Mouse (Mus musculus) inflammation-experienced regulatory T-cells, adult 6 months (primary cell): ENCODE measurements around the gene Ahcyl1. TPM values are rescaled to one million over a fixed set of nuclear protein-coding genes. Genes with fewer than 3 reads are reported as not detected.
"Not testable (repeated sequence)": the region's sequence is repeated elsewhere in the genome, so short reads cannot be mapped to it uniquely, and the experiment has no call there.

Experiments used
- ATAC-seq: one replicate; pipeline ENCODE4 v1.8.0; 2017
- polyA plus RNA-seq, 3 experiments: library from polyadenylated mRNA; unstranded; fragments of 100-300 nt; shearing (Covaris generic); gene quantifications; one replicate each; pipeline ENCODE4 v1.2.1; 2017

The Ahcyl1 gene
- 10 to 100 TPM; 17.5 to 22.8 (median 19.6) TPM for polyA plus RNA-seq

DNA sequence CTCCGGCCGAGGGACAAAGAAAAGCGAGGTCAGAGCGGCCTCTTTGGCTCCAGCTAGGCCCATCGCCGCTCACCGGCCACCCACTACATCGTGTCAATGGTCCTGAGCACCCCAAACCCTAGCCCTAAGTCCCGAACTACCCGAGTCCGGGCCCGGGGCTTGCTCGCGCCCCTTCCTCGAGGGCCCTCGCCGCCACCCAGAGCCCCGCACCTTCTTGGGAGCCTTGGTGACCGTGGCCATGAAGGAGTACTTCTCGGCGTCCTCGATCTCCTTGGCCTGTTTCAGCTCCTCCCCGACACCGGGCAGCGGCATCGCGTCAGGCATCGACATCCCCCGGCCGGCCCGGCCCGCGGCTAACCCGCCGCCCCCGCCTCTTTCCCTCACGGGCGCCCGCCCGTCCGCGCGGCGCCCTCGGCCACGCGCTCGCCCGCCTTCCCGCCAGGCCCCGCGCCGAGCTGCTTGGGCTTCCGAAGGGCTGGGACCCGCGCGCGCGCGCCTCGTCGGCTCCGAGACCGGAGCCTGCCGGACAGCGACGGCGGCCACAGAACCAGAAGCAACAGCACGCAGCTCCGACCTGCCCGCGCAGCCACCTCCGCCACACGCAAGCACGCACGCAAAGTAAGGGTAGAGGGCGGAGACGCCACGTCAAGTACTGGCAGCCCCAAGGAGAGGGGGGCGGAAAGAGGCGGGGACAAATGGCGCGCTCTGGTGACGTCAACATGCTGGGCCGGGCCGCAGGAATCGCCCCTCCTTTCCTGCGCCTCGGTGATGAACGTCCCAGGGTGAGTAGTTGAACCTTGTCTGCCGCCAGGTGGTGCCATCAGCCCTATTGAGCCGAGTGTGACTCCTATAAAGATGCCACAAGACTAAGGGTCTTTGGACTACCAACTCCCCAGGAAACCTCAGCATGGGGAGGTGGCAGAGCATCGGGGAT is at the start of gene Ahcyl1:
Ahcyl1 (minus strand) TSS at position 613 of the 934 bp plus-strand sequence.
- ATAC-seq, result peak; percentile 96

DNA sequence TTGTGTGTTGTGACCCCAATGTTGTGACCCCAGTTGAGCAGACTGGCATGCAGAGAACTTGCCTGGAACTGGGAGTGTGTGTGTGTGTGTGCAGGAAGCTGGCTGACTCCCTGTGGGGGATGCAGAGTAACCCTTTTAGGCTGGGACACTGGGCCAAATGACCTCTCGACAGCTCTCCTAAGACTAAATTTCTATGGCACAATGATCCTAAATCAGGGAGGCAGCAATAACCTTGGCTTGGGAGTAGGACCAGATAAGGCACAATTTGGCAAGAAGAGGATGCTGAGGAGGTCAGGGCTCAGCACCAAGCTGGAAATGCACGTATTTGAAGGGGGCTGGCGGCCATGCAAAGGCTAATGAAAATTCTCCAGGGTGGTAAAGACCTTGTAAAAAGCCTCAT is 49.7 kb upstream of the Ahcyl1 start:
- no peak for ATAC-seq

DNA sequence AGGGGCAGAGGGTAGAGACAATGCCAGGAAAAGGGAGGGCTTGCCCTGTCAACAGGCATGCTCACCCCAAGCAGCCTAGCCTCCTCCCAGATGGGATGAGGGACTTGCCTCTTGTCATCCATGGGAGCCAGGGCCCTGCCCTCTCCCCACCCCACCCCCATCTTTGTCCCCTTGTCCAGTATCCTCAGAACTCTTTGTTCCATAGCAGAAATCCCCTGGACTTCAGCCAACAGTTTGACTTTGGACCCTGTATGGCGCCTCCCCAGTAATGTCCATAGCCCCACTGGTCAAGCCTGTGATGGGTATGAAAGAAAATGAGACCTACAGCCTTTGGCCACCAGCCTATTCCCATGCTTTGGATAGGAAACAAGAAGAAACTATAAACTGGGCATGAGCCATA is 47.3 kb upstream of the Ahcyl1 start:
- ATAC-seq, result no peak

DNA sequence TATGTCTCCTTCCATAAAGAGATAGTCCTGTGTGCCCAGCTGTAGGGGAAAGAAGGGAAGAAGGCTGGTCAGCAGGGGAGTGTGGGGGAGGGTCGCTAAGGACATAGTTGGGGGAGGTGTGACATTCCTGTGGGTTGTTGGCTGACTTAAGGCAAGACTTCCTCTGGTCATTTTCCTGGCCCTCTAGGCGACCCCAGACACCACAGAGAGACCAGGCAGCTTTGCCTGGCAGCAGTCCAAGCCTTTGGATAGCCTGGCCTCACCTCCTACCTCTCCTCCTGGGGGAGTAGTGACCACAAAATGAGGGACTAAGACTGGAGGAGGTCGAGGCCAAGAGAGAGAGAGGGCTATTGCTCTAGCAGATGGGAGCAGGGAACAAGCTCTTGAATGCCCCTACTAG is 46.7 kb upstream of the Ahcyl1 start:
- no peak for ATAC-seq

DNA sequence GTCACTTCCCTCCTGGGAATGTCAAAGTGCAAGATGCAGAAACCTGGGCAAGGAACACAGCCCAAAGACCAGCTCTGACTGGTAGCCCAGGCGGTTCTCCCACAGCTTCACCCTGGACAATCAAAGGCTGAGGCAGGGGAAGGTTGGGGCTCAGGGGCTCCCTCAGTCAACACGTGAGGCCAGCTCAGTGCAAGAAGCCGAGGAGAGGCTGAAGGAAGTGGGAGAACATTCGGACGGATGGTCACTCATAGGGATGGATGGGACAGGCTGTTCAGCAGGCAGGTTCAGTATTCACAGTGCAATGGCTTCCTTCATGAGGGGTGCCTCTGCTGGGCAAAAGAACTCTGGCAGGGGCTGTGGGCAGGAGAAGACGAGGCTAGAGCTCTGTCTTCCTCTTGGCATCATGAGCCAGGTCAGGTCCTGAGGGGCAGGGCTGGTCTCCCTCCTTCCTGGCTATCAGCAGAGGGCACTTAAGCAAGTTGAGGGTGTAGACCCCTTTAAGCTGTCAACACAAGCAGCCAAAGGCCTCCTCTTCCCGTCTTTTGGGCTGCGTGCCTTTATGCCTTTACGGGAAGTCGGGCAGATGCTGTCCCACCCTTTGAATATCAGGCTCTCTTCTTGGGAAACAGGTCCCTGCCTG is 45.8 kb upstream of the Ahcyl1 start:
- ATAC-seq, result no peak

DNA sequence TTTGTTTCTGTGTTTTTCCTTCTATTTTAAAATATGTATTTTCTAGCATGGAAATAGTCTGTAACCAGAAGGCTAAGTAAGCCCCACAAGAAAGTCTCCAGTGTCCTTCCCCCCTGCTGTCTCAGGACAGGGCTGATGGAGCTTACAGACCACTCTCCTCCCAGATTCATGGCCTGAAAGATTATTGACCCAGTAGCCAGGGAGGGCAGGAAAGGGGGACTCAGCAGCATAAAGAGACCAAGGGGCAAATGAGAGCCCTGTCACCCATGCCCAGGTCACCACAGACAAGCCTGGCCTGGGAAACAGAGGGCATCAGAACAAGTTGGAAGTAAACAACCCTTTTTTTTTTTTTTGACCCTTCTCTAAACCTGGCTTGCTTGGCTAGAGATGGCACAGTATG is 45.0 kb upstream of the Ahcyl1 start:
- ATAC-seq, result no peak

DNA sequence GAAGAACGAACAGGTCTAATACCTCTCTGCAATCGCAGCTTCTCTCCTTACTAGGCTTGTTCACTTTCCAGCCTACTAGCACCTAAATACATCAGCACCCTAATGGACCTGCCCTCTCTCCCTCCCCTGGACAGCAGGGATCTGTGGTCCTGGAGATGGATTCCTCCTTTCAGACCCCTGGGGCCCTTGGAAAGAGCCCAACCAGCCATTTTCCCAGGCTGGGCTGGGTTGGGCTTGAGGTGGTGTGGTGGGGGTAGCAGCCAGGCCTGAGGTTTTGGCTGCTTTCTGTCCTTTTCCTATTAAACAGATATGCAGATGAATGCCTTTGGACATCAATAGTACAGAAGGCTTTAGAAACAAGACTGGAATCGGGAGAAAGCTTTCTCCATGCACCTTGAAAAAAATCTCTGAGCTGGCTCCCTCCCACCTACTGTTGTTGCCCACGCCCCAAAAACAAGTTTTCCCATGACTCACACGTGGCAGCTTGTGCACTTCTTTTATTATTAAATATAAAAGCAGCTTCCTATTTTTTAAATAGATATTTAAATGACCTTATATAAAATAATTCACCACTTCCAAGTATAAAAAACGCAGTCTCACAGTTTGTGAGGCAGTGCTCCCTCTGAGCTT is 44.3 kb upstream of the Ahcyl1 start:
- ATAC-seq, result no peak

DNA sequence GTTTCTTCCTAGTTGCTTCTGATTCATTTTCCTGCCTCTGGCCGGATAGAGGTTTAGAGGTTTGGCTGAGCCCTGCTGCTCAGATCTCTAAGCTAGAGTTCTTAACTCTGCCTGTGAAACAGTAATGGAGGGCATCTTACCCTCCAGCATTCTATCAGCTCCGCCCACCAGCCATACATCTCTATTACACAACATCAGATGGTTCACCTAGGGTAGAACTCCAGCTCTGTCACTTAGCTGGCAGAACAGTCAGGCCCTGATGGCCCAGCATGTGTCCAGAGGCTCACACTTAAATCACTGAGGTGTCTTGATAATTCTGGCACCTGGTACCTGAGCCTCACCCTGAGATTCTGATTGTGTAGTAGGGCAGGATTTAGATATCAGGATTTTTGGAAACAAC is 43.6 kb upstream of the Ahcyl1 start:
- ATAC-seq, result no peak

DNA sequence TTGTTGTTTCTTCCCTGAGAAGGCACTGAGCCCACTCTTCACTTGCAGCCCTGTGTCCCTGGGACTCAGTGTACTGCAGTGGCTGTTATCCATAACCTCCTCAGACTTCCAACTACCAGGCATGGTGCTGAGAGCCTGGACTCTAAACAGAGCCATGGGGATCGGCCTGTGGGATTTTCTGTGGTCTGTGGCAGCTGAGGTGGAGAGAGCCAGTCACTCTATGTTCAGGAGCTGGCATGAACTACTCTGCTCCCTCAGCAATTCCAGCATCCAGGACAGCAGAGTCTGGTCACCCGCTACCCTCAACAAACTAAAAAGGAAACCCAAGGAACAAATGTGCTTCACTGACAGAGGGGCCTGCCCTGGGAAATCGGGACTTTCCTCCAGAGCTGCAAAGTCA is 43.1 kb upstream of the Ahcyl1 start:
- ATAC-seq, result no peak

DNA sequence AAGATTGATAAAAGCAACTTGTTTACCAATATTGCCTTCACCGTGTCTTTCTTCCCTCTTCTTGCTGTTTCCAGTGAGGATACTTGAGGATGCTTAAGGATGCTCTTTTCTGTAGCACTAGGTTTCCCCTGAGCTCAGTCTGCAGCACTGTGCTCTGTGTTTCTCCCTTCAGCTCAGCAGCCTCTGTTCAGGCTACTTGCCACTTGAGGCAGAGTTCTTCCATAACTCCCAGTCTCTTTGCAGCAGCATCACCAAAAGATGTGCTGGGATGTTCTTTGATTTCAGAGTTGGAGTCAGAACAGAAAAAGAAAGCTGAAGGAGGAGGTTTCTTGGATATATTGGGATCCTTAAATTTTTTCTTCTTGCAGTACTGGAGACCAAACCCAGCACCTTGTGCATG is 42.3 kb upstream of the Ahcyl1 start:
- no peak for ATAC-seq

DNA sequence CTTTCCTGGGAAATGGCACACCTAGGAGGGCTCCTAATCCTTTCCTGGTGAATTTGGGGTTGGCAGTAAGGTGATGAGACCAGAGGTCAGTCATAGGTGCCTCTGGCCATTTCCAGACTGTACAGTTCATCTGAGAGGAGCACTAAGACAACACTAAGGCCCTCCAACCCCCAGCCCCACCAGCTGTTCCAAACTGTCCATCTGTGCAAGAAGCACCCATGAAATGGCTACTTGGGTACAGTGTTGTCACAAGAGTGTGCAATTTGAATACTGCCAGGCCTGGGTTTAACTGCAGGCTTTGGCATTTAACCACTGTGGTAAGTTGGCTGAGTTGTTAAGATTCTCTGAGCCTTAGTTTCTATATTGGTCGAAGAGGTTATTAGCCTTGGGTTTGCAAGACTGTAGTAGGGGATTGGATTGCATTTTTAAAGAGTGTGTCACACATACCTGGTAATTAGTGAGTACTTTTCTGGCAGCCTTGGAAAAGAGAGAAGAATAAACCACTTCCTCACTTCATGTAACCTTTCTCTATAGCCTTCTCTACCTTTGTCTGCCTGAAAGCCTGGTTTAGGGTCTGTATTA is 41.3 kb upstream of the Ahcyl1 start:
- no peak for ATAC-seq

DNA sequence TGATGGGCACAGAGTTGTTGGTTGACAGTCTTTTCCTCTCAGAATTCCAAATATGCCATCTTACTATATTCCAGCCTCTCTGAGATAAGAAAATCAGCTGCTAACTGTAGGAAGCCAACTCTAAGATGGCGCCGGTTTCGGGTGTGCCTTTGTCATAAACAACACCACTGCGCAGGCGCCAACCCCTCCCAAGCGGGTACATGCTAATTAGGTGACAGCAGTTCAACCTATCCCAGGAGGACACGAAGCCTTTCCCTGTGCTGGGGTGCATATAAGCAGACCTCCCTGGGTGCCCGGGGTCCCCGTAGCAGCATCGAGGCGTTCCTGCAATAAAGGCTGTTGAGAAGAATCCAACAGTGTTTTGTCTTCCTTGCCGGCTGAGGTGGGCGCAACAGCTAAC is 39.3 kb upstream of the Ahcyl1 start:
- ATAC-seq, result not testable (repeated sequence)

DNA sequence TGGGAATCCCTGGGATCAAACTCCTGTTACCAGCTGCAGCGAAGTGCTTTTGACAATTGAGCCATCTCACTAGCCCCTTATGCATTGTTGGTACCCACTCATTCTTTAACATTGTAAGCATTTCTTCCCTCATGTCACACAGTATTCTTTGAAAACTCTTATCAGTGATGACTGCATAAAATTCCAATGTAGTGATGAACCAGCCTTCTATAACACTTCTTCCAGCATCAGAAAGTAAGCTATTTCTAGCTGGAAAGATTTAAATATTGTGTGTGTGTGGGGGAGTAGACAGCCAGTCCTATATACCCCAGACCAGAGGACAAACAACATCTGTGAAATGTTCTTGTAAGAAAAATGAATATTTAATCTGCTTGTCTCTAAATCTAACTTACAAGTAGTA is 37.0 kb upstream of the Ahcyl1 start:
- ATAC-seq, result no peak

DNA sequence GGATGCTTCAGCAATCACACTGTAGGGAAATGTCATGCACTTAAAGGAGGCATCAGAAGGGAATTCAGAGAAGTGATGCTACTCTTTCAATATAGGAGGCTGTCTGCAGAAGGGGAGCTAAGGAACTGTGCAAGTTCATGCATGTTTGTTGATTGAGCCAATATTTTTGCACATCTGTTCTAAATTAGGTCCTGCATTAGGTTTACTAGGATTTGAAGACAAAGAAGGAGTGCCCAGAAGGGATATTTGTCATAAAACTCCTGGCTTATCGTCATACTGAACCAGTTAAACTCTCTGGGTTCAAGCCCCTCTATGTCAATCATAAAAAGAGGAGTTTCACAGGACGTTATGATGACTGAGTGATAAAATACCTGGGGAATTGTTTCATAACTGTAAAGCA is 33.9 kb upstream of the Ahcyl1 start:
- ATAC-seq, result no peak

DNA sequence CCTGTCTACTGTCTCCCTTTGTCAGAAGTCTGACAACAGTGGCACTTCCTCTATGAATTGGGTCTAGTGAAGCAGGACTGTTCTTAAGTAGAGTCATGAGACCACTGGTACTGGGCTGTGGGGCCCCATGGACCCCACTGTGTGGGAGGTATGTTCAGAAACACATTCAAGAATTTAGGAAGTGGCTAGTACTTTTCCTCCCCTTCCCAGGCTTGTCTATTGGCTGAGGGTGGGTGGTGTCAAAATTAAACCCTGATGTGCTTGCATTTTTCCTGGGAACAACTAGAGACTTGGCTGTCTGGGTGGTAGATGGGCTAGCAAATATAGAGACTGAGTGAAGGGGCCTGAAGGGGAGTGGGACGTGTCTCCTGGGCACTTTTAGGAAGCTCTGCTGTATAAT is 32.1 kb upstream of the Ahcyl1 start:
- ATAC-seq, result no peak

DNA sequence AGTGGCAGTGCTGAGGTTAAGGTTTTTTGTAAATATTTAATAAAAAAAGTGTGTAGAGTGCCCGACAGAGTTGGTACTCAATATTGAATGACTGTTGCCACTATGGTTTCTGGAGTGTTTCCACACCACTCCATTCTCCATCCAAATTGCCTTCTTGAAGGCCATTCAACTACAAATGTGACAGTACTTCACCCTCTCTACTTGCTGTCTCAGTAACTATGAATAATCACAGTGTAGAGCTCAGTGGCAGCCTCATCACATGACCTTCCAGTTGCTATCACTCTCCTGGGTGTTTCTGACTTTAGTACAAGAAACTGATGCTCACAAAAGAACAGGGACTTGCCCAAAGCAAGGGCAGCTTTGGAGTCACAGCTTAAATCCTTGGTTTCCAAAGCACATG is 19.6 kb upstream of the Ahcyl1 start:
- no peak for ATAC-seq

DNA sequence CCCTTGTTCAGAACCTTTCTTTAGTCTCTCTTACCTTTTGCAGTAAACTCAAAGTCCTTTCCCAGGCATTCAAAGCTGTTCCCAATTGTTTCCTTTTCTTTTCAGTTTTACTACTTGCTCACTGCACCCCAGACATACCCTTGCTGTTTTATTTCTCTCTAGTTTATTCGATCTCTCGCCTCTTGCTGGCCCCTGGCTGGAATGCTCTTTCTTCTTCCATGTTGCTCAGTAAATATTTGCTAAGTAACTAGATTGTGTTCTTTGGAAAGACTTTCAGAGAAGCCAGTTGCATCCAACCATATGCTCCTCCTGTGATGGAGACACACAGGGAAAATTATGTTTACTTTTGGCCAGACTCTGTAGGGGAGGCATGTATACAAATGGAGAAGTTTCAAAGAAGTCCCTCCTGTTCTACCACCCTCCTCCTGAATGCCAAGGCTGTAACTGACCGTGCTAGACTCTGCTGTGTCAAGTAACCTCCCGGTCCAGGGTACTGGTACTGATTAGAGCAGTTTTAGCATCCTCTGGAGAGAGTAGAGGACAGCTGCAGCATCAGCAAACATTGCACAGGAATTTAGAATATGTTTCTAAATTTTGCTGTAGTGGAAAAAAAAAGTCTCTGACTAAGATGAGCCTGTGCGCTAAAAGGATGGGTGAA is 18.0 kb upstream of the Ahcyl1 start:
- ATAC-seq, result no peak

DNA sequence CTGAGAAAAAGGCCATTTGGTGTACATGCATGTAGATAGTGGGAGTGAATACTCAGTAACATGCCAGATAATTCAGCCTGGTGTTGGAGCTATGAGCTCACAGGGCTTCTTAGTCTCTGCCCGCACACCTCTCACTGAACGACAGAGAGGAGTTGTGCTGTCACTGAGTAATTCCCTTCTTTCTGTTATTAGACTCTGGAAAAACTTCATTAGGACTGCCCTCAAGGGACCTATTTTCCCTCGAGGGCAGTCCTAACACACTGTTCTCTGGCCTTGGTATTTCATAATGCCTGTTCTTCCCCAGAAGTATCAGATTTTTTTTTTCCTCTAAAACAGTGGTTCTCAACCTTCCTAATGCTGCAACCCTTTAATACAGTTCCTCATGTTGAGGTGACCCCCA is 15.7 kb upstream of the Ahcyl1 start:
- ATAC-seq, result no peak

DNA sequence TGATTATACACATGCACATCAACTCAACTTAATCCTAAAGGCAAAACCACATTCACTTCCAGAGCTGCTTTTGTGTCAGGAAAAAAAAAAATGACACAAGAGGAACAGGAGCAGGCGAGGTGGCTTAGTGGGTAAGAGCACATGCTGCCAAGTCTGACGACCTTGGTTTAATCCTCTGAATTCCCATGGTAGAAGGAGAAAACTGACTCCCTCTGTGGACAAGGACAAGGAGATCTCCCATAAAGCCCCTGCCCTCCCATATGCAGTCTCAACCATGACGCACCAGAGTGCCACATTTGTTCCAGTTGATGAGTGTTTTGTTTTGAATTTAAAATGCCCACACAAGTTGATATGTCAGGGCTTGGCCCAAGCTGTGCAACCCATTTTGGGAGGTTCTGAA is 12.8 kb upstream of the Ahcyl1 start:
- ATAC-seq, result no peak

DNA sequence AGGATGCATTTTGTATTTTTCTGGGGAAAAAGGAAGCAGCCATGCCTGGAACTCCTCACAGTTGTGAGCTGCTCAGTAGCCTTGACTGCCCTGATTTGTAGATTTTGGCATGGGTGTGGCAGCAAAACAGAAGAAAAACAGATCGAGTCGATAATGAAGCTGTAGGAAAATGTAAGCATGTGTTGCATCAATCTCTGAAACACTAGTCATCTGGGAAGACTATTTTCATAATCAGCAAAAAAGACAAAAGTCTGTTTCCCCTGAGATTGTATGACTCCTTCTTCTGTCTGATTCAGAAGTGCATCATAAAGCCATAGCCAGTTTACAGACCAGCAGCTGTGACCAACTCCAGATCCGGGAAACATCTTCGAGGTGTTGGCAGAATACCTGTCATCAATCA is 10.9 kb upstream of the Ahcyl1 start:
- no peak for ATAC-seq

DNA sequence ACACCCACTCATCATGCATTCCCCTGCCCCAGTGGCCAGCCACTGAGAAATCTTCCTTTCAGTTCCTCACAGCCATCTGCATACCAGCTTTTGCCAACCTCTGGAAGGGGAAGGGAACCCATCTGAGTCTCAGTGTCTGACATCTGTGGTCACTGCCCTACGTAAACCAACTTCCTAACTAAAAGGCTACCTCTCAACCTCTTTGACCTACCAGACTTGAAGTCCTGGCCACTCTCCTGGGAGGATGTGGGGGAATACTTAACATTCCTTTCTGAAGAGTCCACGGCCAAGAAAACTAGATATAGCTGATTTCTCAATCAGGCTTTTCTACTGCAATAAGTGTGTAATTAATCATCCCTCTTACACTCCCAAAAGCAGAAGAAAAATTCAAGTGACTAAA is 9.8 kb upstream of the Ahcyl1 start:
- ATAC-seq, result no peak

DNA sequence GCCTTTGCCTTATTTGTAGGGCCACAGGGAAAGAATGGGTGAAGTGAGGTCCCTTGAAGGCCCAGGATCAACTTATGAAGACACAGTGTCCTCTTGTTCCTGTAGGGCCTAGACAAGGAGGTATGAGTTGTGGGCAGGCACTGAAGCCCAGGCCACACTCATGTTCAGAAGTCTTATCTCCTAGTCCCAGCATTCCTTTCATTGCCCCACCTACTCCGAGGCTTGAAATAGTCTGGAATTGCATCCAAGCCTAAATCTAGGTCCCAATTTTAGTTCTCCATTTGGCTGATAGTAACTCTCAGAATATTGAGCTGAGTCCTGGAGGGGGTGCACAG is 8.0 kb upstream of the Ahcyl1 start:
- no peak for ATAC-seq
